Mouse (Mus musculus) thymus, adult 2 months (tissue): ENCODE measurements around the gene Faap100.
"Not testable (repeated sequence)": the region's sequence is repeated elsewhere in the genome, so short reads cannot be mapped to it uniquely, and the experiment has no call there.

ENCODE experiments used
- CTCF ChIP-seq: fragments of 200-500 bp; IDR thresholded peaks from 2 replicates; pipeline ENCODE4 v1.5.1; 2012; ENCODE audit warnings: mild to moderate bottlenecking, control low read depth, low read length, moderate library complexity, borderline replicate concordance; ENCODE audit not compliant: control insufficient read depth, poor library complexity, insufficient read depth; ENCODE audit errors: extremely low read depth
- POLR2A ChIP-seq: fragments of 200-500 bp; IDR thresholded peaks from 2 replicates; pipeline ENCODE4 v1.6.1; 2012; ENCODE audit warnings: mild to moderate bottlenecking, low read length, control low read depth, moderate library complexity; ENCODE audit not compliant: control insufficient read depth, poor library complexity, insufficient read depth; ENCODE audit errors: extremely low read depth

GRCm38 (mm10) chr11:120413621-120414020 lies 35.1 kb upstream of the Faap100 start:
- TF ChIP-seq CTCF, POLR2A: not testable (repeated sequence)
